Mouse (Mus musculus) embryonic facial prominence, embryonic 13.5 days (tissue): ENCODE measurements around the gene Map3k19. TPM values are rescaled to one million over a fixed set of nuclear protein-coding genes. Genes with fewer than 3 reads are reported as not detected.

ENCODE experiments used
- ATAC-seq: fragments of 200-750 bp; cut with Nextera tagmentation; 2 replicates; pipeline ENCODE4 v1.8.0; 2017; ENCODE audit warnings: low read depth; ENCODE audit not compliant: insufficient number of reproducible peaks, insufficient read depth, low FRiP score, low TSS enrichment
- H3K27ac ChIP-seq: fragments of 300-500 bp; sonication (generic); 2 replicates; pipeline ENCODE4 v1.5.1; 2015; ENCODE audit warnings: moderate library complexity, mild to moderate bottlenecking, inconsistent platforms
- H3K27me3 ChIP-seq: fragments of 300-500 bp; sonication (generic); 2 replicates; pipeline ENCODE4 v1.6.1; 2015; ENCODE audit warnings: mild to moderate bottlenecking, inconsistent platforms
- H3K36me3 ChIP-seq: fragments of 300-500 bp; sonication (generic); 2 replicates; pipeline ENCODE4 v1.6.1; 2015; ENCODE audit warnings: mild to moderate bottlenecking, inconsistent platforms
- H3K4me1 ChIP-seq: fragments of 300-500 bp; sonication (generic); 2 replicates; pipeline ENCODE4 v1.6.1; 2015; ENCODE audit warnings: inconsistent platforms
- H3K4me2 ChIP-seq: fragments of 300-500 bp; sonication (generic); 2 replicates; pipeline ENCODE4 v1.6.1; 2015; ENCODE audit warnings: moderate library complexity, mild to moderate bottlenecking, inconsistent platforms
- H3K4me3 ChIP-seq: fragments of 300-500 bp; sonication (generic); 2 replicates; pipeline ENCODE4 v1.5.1; 2015; ENCODE audit warnings: mild to moderate bottlenecking, inconsistent platforms
- H3K9ac ChIP-seq: fragments of 300-500 bp; sonication (generic); 2 replicates; pipeline ENCODE4 v1.6.1; 2015; ENCODE audit warnings: mild to moderate bottlenecking, inconsistent platforms
- H3K9me3 ChIP-seq: fragments of 300-500 bp; sonication (generic); 2 replicates; pipeline ENCODE4 v1.6.1; 2016; ENCODE audit warnings: inconsistent platforms
- WGBS: fragments of 180-500 bp; shearing (Covaris S2); methylation state at CpG from one replicate; pipeline ENCODE4 v1.1.7; 2015; ENCODE audit warnings: mixed read lengths; 5-methylcytosine and 5-hydroxymethylcytosine counted together
- polyA plus RNA-seq: library from polyadenylated mRNA; unstranded; fragments of >200 nt; fragmentation: Nextera tagmentation; extraction: Ambion mirVana; gene quantifications from 2 replicates; pipeline ENCODE4 v1.2.1, GENCODE M21; 2015

The Map3k19 gene
- polyA plus RNA-seq, 1 experiment from 2014 or later: not detected

DNA sequence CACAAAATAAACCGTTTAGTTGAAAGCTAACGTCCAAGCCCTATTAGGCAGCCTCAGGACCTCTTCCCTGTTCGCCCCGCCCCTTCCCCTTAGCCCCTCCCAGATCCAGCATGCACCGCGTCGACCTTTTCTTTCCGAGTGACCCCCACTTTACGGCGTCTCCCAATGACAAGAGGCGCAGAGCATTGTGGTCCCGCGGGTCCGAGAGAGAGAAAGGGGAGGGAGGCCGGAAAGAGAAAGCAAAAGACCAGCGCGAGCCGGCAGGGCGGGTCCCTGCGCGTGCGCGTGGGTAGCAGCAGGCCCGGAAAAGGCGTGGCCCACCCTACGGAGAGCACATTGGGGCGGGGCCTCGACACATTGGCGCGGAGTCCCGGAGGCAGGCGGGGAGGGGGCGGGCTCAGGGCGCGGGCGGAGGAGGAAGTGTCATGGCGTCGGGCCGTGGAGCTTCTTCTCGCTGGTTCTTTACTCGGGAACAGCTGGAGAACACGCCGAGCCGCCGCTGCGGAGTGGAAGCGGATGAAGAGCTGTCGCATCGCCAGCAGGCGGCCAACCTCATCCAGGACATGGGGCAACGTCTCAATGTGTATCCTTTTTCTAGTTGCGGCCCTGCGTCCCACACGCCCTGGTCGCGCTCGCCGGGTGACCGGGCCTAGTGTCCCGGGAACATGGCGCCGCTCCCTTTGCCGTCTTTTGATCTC lies 80.9 kb downstream of the Map3k19 start, which contains the start of gene Ccnt2:
Ccnt2 (plus strand) TSS at position 362 of the 698 bp plus-strand sequence.
- peaks cover 8% of the 10 kb centered on the region for H3K4me1 ChIP-seq
- 0 out of 2 replicates have a peak, but pooled peaks cover 6% of the 10 kb centered on the region for H3K36me3 ChIP-seq

DNA sequence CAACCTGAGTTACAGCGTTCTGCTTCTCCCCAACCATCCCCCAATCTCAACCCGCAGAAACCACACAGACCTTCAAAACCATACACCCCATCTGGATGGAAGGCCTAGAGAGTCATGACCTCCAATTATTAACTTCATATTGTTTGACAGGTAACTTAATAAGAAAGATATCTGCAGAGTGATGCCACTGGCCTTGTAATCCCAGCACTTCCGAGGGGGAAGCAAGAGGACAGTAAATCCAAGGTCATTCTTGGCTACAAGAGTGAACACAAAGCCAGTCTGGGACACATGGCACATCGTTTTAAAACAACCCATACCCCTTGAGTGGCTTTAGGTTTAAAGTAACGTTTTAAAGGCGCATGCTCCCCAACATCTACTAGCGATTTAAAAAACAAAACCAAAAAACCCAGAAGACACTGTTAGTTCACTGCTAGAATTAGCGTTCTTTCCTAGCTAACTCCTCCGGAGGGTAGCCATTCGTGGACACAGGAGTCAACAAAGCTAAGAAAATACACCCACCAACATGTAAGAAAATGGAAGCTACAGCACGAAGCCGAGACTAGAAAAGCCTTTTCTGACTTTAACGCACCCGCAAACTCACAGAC lies 81.5 kb downstream of the Map3k19 start:
- H3K4me1 ChIP-seq: peaks cover 8% of the 10 kb centered on the region
- H3K9me3 ChIP-seq: no peaks in the 10 kb centered on the region
- H3K27ac ChIP-seq: peak overlapping the region; percentile 93
- ATAC-seq: 0 out of 2 replicates have a peak, but pooled peaks have one; percentile 7
- peak overlapping the region; percentile 94 for H3K9ac ChIP-seq
- no peaks in the 10 kb centered on the region for H3K27me3 ChIP-seq
- H3K4me3 ChIP-seq: peak overlapping the region; percentile 85
- peak overlapping the region; percentile 82 for H3K4me2 ChIP-seq
- H3K36me3 ChIP-seq: 0 out of 2 replicates have a peak, but pooled peaks cover 6% of the 10 kb centered on the region
- WGBS: under 1% methylated on average over 14 of the region's 14 CpGs

More for the DNA sequence above, 80.9 kb downstream of the Map3k19 start, which contains the start of gene Ccnt2:
- Histone ChIP-seq H3K4me2 (peak within 1 kb of the TSS; percentile 82), H3K9ac (peak within 1 kb of the TSS; percentile 94), H3K27ac (peak within 1 kb of the TSS; percentile 93), H3K9me3 (no peaks in the 10 kb centered on the region), H3K27me3 (no peaks in the 10 kb centered on the region), H3K4me3 (peak within 1 kb of the TSS; percentile 85)
- ATAC-seq: peak; percentile 98
- 0% methylated on average over 62 of the region's 63 CpGs for WGBS

DNA sequence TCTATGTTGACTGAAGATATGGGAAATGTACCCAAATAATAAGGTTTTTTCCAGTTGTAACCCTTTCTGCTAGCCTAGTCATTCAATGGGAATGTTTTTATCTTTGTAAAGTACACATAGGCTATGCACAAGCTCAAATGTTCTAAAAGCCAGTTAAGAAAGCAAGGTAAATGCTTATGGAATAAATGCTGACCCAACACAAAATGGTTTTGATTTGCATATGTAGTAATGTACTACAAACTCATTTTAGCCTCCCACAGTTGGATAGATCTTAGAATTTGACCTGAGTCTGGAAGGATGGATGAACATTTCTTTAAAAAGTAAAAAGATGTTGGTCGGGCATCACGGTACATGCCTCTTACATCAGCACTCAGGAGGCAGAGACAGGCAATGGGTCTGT lies 88.1 kb downstream of the Map3k19 start:
- Histone ChIP-seq H3K9me3 (no peaks in the 10 kb centered on the region), H3K4me1 (no peaks in the 10 kb centered on the region), H3K36me3 (no peaks in the 10 kb centered on the region), H3K9ac (no peak overlapping the region), H3K27ac (no peak overlapping the region), H3K27me3 (no peaks in the 10 kb centered on the region), H3K4me2 (no peak overlapping the region), H3K4me3 (no peak overlapping the region)
- 84% methylated on average over 2 of the region's 2 CpGs for WGBS
- no peak for ATAC-seq

DNA sequence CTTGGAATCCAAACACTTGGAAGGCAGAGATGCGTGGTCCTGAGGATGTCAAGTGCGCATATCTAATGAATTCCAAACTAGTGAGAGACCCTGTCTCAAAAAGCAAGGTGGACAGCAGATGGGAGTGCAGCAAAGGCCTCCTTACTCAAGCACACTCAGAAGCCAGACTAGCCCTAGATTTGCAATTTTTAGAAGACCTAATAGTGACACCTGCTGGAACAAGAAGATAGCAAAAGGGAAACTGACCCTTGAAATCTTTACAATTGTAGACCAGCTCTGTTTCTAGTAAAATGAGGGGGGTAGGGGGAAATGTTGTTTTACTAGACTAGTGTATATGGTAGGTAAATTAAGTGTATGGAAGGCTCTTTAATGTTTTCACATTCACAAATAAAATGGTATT lies 89.4 kb downstream of the Map3k19 start:
- H3K36me3 ChIP-seq: no peaks in the 10 kb centered on the region
- no peak overlapping the region for H3K27ac ChIP-seq
- no peak overlapping the region for H3K9ac ChIP-seq
- no peak for ATAC-seq
- no peaks in the 10 kb centered on the region for H3K27me3 ChIP-seq
- no peak overlapping the region for H3K4me2 ChIP-seq
- H3K4me1 ChIP-seq: no peaks in the 10 kb centered on the region
- 64% methylated on average over 2 of the region's 2 CpGs for WGBS
- no peaks in the 10 kb centered on the region for H3K9me3 ChIP-seq
- H3K4me3 ChIP-seq: no peak overlapping the region

Other genes starting within 250 kb of the Map3k19 start
- gene Tmem163, start 175.5 kb downstream of the Map3k19 start, polyA plus RNA-seq: 8.8 and 9.4 TPM in 2 replicates
- gene Acmsd, start 125.6 kb downstream of the Map3k19 start, polyA plus RNA-seq: 0.17 TPM in 1 of 2 replicates, not detected in the other
- gene Ccnt2, start 80.9 kb downstream of the Map3k19 start, polyA plus RNA-seq: 100 and 109 TPM in 2 replicates
- 24.7 and 25.7 TPM in 2 replicates for gene Rab3gap1, start 13.7 kb upstream of the Map3k19 start, polyA plus RNA-seq
- gene Zranb3, start 248.0 kb upstream of the Map3k19 start, polyA plus RNA-seq: 11.4 and 11.6 TPM in 2 replicates
- 88.4 and 88.8 TPM in 2 replicates for gene R3hdm1, start 248.3 kb upstream of the Map3k19 start, polyA plus RNA-seq